Mouse (Mus musculus) mouse embryonic stem cell (cell line): ENCODE measurements at regions not wholly inside any gene's neighbourhood (a gene's known extent, or its start where the extent isn't known, plus 50 kb on each side); places are given as distances from the start of the nearest gene placed in this dataset.

Experiments used
- in situ Hi-C, 2 experiments: fragments of 300-500 bp; cut with MboI; formaldehyde crosslinking; loops; 1 replicate in 1 of 2; 3 replicates in 1 of 2; pipeline ENCODE4 v1.14.3; 2019 to 2020; ENCODE audit warnings: low sequenced_read_pairs in 2 of 2, low pct_unique_long_range_greater_than_20kb in 1 of 2, mixed read lengths in 1 of 2; ENCODE audit not compliant: unreplicated experiment in 1 of 2

GRCm38 (mm10) chr6:93623541-93623940 lies 660.2 kb downstream of the Magi1 start:
- in situ Hi-C loops: no loop called here

- in situ Hi-C loops: no loop called here
These were observed 666.8 kb downstream of the Magi1 start for GRCm38 (mm10) chr6:93616926-93617325.

- in situ Hi-C loops: no loop called here
These were observed 657.1 kb upstream of the Adamts9 start for GRCm38 (mm10) chr6:93600376-93600775.

GRCm38 (mm10) chr6:93599371-93599770 lies 656.1 kb upstream of the Adamts9 start:
- in situ Hi-C loops: no loop called here

DNA sequence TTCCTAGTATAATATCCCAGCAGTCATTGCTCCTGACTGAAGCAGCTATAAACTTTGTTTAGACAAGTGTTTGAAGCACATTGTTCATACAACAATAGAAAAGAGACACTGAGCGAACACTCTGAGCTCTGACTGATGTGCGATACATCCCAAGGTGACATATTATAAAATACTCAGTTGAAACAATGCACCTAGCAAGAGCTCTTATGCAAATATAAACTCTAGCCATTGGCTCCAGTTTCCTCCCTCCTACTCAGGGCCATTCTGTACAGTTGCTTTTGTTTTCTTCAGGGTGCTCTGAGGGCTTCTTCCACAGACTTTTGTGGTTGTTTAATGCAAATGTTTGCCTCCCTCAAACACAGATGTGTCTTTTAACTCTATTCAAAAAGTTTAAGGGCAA lies 646.6 kb upstream of the Adamts9 start:
- in situ Hi-C loops: no loop called here

- in situ Hi-C loops: no loop called here
These were observed 643.6 kb upstream of the Adamts9 start for GRCm38 (mm10) chr6:93586871-93587270.

DNA sequence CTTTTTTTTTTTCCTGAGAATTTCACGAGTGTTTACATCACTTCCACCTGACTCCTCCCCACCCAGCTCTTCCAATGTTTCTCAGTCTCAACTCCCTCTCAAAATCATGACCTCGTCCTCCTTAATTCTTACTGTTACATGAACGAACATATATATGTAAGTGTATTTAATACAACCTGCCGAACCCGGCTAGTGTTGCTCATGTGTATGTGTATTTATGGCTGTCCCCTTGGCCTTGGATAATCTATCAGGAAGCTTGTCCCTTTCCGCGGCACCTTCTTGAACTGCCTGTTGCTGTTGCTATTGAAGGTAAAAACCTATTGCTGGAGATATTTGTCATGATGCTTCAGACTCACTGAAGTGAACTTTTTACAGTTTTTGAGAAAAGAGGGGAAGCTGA lies 637.8 kb upstream of the Adamts9 start:
- in situ Hi-C loops: no loop called here

GRCm38 (mm10) chr6:93580716-93581115 lies 637.4 kb upstream of the Adamts9 start:
- in situ Hi-C loops: no loop called here

GRCm38 (mm10) chr6:93575249-93575648 lies 632.0 kb upstream of the Adamts9 start:
- in situ Hi-C loops: no loop called here

DNA sequence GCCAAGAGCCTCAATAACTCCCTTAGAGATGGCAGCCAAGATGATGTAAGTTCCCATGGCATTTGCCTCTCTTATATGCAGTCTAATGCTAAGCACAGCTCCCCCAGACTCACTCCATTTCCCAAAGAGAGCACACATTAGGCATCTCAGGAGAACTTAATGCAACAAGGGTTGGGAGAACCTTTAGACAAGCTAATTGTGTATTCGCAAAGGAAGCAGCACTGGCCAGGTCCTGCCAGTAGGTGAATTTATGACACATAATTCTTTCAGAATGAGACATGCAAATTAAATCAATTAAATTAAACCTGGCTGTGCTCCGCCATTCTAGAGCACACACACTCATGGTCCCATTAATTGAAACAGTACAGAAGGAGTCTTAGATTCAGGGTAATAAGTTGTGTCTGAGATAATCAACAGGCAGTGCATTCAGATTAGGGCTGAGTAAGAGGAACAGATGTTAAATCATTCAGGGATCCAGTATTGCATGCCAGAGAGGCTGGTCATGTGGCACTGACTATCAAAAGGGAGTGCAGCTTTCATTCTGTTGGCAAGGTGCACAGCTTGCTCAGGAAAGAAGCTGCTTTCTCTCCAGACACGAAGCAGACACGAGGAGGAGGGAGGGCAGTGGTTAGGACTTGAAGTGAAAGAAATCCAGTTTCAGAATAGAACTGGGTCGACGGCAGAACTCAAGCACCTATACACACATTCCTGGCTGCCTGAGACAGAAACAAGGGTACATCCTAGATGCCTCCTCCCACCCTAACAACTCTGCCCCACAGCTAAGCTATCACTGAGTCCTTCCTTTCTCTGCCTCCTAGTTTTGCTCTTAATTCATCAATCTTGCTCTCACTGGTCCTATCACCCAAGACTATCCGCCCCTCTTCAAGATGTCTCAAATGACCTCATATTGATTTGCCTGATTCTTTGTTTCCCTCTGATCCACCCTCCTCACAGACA lies 630.7 kb upstream of the Adamts9 start:
- in situ Hi-C loops: no loop called here

GRCm38 (mm10) chr6:93569866-93570265 lies 626.6 kb upstream of the Adamts9 start:
- in situ Hi-C loops: no loop called here

GRCm38 (mm10) chr6:93569211-93569610 lies 625.9 kb upstream of the Adamts9 start:
- in situ Hi-C loops: no loop called here

DNA sequence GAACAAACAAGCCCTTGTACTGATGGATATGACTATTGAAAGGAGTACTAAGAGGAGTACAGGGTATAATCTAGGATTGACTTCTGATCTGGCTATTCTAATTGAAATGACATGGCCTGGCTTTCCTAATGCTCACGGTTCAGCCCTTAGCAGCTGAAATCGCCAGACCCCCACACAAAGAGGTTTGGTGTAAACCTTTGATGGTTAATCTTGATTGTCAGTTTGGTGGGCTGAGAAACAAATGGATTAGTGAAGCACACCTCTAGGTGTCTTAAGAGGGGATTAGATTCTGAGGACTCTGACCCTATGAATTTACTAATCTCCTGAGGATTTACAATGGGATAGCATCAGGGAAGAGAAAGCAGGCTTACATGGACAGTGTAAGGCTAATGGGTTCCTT lies 623.4 kb upstream of the Adamts9 start:
- in situ Hi-C loops: no loop called here

DNA sequence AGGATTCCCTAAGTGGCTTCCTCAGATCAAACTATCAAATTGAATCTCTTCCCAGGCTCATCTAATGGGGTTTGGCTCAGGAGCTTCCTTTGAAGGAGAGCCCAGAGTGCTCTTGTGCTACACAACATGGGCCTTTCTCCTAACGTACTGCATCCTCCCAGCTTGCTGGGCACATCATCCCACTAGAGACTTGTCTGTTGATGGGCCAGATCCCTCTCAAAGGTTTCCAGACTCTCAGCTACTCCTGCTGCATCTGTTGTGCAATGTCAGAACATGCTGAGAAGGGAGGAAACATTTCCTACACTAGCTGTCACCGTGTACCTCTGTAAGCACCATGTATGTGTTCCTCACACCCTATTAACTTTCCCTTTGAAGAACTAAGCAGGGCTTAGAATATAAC lies 605.0 kb upstream of the Adamts9 start:
- in situ Hi-C loops: no loop called here

DNA sequence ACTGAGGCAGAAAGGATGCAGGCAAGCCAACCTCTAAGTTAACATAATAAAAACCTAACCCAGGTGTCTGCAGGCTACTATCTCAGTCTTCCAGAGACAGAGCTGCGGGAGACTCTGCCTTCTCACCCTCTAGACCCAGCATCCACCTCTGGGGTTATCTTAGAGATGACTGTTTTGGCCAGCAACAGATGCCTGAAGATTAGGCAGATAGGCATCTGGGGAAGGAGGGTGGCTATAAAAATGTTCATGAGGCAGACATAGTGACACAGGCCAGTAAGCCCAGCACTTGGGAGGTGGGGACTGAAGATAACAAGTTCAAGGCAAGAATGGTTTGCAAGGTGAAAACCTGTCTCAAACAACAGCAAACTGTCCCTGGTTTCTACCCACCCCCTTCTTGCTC lies 601.0 kb upstream of the Adamts9 start:
- in situ Hi-C loops: no loop called here

DNA sequence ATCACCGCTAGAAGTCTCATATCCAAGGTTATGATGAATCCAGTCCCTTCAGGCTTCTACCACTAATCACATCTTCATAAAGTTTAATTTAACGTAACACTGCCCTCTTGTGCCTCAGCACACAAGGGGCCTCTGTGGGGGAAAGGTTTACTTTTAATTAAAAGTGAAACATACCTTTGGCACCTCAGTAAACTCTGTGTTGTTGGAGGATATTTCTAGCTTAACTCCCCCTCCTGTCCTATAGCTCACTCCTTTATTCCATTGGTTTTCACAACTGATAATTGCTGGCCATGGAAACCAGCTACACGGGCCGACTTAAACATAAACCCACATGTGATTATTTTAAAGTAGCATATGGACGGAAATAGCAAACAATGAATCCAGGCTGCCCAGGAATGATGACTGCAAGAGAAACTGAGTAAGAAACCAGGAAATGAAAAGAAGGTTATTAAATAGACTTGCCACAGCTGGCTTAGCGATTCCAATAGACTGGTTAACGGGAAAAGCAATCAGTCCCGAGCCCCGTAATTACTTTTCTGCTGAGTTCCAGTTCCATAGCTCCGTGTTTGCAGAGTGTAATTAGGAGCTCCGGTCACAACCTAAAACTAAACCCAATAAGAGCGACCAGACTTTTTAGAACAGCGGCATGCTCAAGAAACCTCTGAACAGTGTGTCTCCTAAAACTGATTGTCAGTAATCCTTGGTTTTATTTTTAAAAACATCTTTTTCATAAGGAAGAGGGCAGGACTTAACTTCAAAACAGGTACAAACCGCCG lies 600.2 kb upstream of the Adamts9 start:
- in situ Hi-C loops: no loop called here

DNA sequence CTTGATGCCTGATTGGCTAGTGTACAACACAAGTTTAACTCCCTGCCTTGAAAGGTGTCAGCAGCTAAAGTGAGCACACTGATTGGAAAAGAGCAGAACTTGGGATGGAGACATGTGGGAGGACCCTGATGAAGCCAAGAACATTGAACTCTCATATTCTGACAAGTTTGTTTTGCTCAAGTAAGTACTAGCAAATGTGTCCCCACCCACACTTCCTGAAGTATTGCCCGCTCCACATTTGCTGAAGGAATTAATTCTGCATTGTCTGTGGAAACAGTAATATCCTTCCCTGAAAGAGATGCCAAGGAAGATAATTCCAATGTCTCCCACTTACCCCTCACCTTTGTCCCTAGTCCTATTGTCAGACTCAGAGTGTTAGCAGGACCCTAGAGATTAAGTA lies 596.3 kb upstream of the Adamts9 start:
- in situ Hi-C loops: no loop called here

- in situ Hi-C loops: no loop called here
These were observed 595.9 kb upstream of the Adamts9 start for GRCm38 (mm10) chr6:93539171-93539570.

DNA sequence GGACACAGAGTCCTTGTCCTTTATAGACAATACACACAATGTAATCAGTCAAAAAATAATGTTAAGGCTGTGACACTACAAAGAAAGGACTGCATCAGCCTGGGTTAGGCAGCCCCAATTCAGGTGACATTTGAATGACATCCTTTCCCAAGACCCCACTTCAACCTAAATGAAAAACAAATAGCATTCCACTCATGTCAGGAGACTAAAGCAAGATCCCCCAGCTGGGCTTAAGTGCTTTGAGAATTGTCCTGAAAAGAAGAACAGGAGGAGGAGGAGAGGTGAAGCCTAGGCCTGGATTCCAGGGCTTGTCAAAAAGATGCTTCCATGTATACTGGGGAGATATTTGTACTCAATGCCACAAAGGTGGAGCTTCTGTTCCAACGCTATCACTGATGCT lies 594.7 kb upstream of the Adamts9 start:
- in situ Hi-C loops: no loop called here

DNA sequence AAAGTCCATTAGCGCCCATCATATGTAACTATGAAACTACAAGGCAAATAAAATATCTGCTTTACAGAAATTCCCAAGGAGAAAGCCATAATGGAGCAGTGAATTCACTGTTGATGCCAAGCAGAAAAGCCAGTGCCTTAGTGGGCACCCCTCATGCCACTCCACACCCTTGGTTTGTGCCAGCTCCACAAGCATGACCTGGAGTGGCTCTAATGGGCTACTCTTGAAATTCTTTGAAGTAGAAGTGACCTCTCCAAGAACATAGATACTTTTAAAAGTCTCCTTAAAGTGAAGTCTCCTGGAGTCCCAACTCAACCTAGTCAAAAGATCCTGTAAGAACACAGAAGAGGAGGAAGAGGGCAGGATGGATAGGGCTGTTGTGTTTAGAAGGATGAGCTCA lies 593.8 kb upstream of the Adamts9 start:
- in situ Hi-C loops: no loop called here
